Mouse (Mus musculus): Measurements from ENCODE around the gene Gtf2i. TPM values are rescaled to one million over a fixed set of nuclear protein-coding genes. Genes with fewer than 3 reads are reported as not detected.

The Gtf2i gene
- polyA plus RNA-seq, 1 experiment from 2014 or later: 230 TPM

GRCm38 (mm10) chr5:134282603-134283002 lies 32.0 kb downstream of the Gtf2i start:
- no peak for TF ChIP-seq CTCF (IDR thresholded peaks at IDR 0.05)
- ATAC-seq: no peak
- CTCF ChIA-PET: interaction anchor here (0.8 to 1.5 kb wide), 3 partner anchors 8 to 20 kb away, joined by 3 to 4 read pairs (median 3); no protein-coding TSS in a partner anchor

GRCm38 (mm10) chr5:134282076-134282475 lies 32.5 kb downstream of the Gtf2i start:
- in situ Hi-C loops (cut with MboI; ENCODE audit: low pct_unique_long_range_greater_than_20kb): no loop called here
- TF ChIP-seq CTCF (IDR thresholded peaks at IDR 0.05): no peak
- CTCF ChIA-PET: interaction anchor here (0.8 to 1.5 kb wide), 3 partner anchors 9 to 20 kb away, joined by 3 to 4 read pairs (median 3); no protein-coding TSS in a partner anchor
- POLR2A ChIA-PET: interaction anchor here (0.6 kb wide), 1 partner anchor 10 kb away, joined by 3 read pairs; no protein-coding TSS in a partner anchor
- no peak for DNase-seq (ENCODE audit: low read depth, low spot score)
- no peaks in the 10 kb centered on the region for H3K27me3 ChIP-seq
- ATAC-seq: no peak

More at GRCm38 (mm10) chr5:134282603-134283002, 32.0 kb downstream of the Gtf2i start:
- no peaks in the 10 kb centered on the region for H3K27me3 ChIP-seq
- in situ Hi-C loops (cut with MboI; ENCODE audit: low pct_unique_long_range_greater_than_20kb): no loop called here
- DNase-seq (ENCODE audit: low read depth, low spot score): no peak
- POLR2A ChIA-PET: interaction anchor here (0.6 kb wide), 2 partner anchors 9 to 30 kb away, joined by 3 read pairs; no protein-coding TSS in a partner anchor

DNA sequence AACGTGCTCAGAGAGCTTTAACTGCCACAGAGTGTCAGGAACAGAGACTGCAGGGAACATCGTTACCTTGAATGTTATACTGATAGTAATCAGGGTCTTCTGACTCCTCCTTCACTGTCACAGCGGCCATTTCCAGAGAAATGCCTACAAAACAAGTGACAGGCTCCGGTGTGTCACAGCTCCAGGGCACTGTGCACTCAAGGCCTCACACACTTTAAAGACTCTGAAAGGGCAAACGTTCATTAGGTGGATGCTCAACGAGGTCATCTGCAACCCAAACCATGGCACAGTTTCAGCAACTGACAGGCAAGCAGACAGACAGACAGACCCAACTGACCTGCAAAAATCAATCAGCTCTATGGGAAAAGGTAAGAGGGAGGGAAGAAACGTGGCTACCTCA lies 35.2 kb downstream of the Gtf2i start:
- in situ Hi-C loops (cut with MboI; ENCODE audit: low pct_unique_long_range_greater_than_20kb): no loop called here
- CTCF ChIA-PET: interaction anchor here (0.9 kb wide), 1 partner anchor 17 kb away, joined by 3 read pairs; no protein-coding TSS in a partner anchor
- POLR2A ChIA-PET: no interaction called here
- no peak for TF ChIP-seq CTCF (IDR thresholded peaks at IDR 0.05)
- DNase-seq (ENCODE audit: low read depth, low spot score) (no peak), ATAC-seq (no peak)
- H3K27me3 ChIP-seq: no peaks in the 10 kb centered on the region

- POLR2A ChIA-PET: interaction anchor here (0.7 kb wide), 1 partner anchor 25 kb away, joined by 3 read pairs; no protein-coding TSS in a partner anchor
- TF ChIP-seq CTCF (IDR thresholded peaks at IDR 0.05): no peak
- DNase-seq (ENCODE audit: low read depth, low spot score) (no peak), ATAC-seq (no peak)
- CTCF ChIA-PET: interaction anchor here (1.9 kb wide), 1 partner anchor 36 kb away, joined by 5 read pairs; no protein-coding TSS in a partner anchor
- no peaks in the 10 kb centered on the region for H3K27me3 ChIP-seq
- in situ Hi-C loops (cut with MboI; ENCODE audit: low pct_unique_long_range_greater_than_20kb): no loop called here
Observed at GRCm38 (mm10) chr5:134277109-134277508, 37.5 kb downstream of the Gtf2i start.

DNA sequence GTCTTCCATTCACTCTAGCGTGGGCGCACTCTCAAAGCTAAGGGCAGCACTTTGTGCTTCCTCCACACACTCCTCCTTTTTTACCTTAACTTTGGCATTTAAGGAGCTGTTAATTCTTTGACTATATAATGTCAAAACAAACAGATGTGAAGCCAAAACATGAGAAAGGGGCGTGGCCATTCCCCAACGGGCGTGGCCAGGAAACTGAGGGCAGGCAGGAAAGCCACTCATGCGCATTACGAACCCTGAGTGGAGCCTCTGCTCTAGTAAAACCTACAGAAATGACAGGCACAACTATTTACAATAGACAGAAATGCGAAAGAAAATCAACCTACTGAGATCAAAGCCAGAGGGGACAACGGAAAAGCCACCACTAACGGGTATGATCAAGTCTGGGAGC lies 39.0 kb downstream of the Gtf2i start:
- POLR2A ChIA-PET: no interaction called here
- in situ Hi-C loops (cut with MboI; ENCODE audit: low pct_unique_long_range_greater_than_20kb): no loop called here
- DNase-seq (ENCODE audit: low read depth, low spot score) (no peak), ATAC-seq (no peak)
- no peak for TF ChIP-seq CTCF (IDR thresholded peaks at IDR 0.05)
- CTCF ChIA-PET: interaction anchor here (0.8 to 1.2 kb wide), 3 partner anchors 13 to 23 kb away, joined by 3 read pairs; no protein-coding TSS in a partner anchor
- H3K27me3 ChIP-seq: no peaks in the 10 kb centered on the region

- ChIA-PET CTCF (interaction anchor here (0.8 to 1.2 kb wide), 3 partner anchors 12 to 23 kb away, joined by 3 read pairs; no protein-coding TSS in a partner anchor), POLR2A (no interaction called here)
- in situ Hi-C loops (cut with MboI; ENCODE audit: low pct_unique_long_range_greater_than_20kb): no loop called here
- DNase-seq (ENCODE audit: low read depth, low spot score) (no peak), ATAC-seq (no peak)
- TF ChIP-seq CTCF (IDR thresholded peaks at IDR 0.05): no peak
- H3K27me3 ChIP-seq: no peaks in the 10 kb centered on the region
Observed at GRCm38 (mm10) chr5:134275021-134275420, 39.5 kb downstream of the Gtf2i start.

DNA sequence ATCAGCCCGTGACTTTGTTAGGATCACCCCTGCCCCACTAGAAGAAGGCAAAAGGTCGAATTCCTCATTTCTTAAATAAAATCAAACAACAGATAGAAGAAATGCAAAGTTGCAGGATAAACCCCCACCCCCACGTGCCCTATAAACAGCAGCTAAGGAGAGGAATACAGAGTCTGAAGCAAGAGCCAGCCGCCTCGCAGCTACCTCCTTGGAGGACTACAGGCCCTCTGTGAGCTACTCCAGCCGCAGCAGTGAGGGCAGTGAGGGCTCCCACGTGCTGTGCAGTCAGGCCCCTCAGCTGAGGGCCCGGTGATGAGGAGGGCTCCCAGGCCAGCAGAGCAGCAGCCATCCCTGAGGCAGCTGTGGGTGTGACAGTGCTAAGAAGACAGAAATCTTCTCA lies 40.8 kb downstream of the Gtf2i start:
- DNase-seq (ENCODE audit: low read depth, low spot score): no peak
- ATAC-seq: no peak
- ChIA-PET CTCF (no interaction called here), POLR2A (no interaction called here)
- no peaks in the 10 kb centered on the region for H3K27me3 ChIP-seq
- in situ Hi-C loops (cut with MboI; ENCODE audit: low pct_unique_long_range_greater_than_20kb): no loop called here
- TF ChIP-seq CTCF (IDR thresholded peaks at IDR 0.05): no peak

GRCm38 (mm10) chr5:134272761-134273160 lies 41.8 kb downstream of the Gtf2i start:
- in situ Hi-C loops (cut with MboI; ENCODE audit: low pct_unique_long_range_greater_than_20kb): no loop called here
- DNase-seq (ENCODE audit: low read depth, low spot score) (no peak), ATAC-seq (no peak)
- H3K27me3 ChIP-seq: no peaks in the 10 kb centered on the region
- ChIA-PET POLR2A (no interaction called here), CTCF (no interaction called here)
- TF ChIP-seq CTCF (IDR thresholded peaks at IDR 0.05): no peak

DNA sequence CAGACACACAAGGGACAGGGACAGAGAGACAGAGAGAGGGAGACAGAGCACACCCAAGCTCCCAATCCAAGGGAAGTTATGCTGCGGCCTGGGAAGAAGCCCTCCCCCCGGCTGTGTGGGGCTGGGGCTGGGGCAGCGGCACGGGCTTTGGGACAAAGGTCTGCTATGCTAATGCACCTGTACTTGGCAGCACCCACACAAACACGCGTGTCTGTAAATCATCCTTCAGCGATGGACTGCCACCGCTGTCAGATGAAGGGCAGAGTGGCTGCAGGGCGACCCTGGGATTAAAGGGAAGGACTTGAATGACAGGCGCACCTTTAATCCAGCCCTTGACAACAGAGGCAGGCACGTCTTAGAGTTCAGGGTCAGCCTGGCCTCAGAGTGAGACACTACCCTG lies 43.1 kb downstream of the Gtf2i start:
- H3K27me3 ChIP-seq: no peaks in the 10 kb centered on the region
- in situ Hi-C loops (cut with MboI; ENCODE audit: low pct_unique_long_range_greater_than_20kb): no loop called here
- ATAC-seq (no peak), DNase-seq (ENCODE audit: low read depth, low spot score) (no peak)
- ChIA-PET POLR2A (interaction anchor here (1.2 kb wide), 1 partner anchor 14 kb away, joined by 3 read pairs; no protein-coding TSS in a partner anchor), CTCF (interaction anchor here (1.0 to 1.5 kb wide), 2 partner anchors 10 to 59 kb away, joined by 3 to 4 read pairs; no protein-coding TSS in a partner anchor)
- TF ChIP-seq CTCF (IDR thresholded peaks at IDR 0.05): no peak

DNA sequence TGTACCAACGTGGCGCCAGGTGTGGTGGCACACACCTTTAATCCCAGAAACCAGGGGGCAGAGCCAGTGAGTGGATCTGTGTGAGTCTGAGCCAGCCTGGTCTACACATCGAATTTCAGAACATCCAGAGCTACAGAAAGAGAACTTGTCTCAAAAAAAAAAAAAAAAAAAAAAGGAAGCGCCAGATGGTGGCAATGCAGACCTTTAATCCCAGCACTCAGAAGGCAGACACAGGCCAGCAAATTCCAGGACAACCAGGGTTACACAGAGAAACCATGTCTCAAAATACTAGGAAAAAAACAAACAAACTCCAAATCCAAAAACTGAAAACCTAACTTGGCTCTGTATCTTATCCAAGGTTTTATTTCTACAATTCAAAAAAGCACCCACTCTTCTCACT lies 44.0 kb downstream of the Gtf2i start:
- in situ Hi-C loops (cut with MboI; ENCODE audit: low pct_unique_long_range_greater_than_20kb): no loop called here

DNA sequence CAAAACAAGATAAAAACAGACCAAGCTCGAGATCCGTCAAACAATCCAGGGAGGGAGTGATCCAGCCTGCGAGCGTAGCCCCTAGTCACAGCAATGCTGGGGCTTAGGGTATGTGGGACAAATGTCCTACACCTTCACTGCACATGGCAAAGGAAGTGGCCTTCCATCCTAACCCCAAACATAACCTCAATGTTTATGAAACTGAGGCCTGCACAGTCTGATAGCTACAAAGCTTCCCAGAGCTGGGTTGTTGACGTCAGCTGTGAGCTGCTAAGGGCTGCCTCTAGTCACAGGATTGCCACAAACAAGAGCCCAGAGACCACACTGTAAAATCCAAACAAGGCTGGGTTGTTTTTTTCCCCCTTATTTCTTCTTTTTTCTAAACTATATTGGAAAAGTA lies 44.8 kb downstream of the Gtf2i start:
- POLR2A ChIA-PET: no interaction called here
- TF ChIP-seq CTCF (IDR thresholded peaks at IDR 0.05): no peak
- CTCF ChIA-PET: interaction anchor here (1.0 to 2.0 kb wide), 2 partner anchors 23 to 82 kb away, joined by 3 to 5 read pairs; no protein-coding TSS in a partner anchor
- H3K27me3 ChIP-seq: no peaks in the 10 kb centered on the region
- ATAC-seq (no peak), DNase-seq (ENCODE audit: low read depth, low spot score) (no peak)
- in situ Hi-C loops (cut with MboI; ENCODE audit: low pct_unique_long_range_greater_than_20kb): no loop called here

More for the DNA sequence above, 44.0 kb downstream of the Gtf2i start:
- DNase-seq (ENCODE audit: low read depth, low spot score) (no peak), ATAC-seq (no peak)
- H3K27me3 ChIP-seq: no peaks in the 10 kb centered on the region
- POLR2A ChIA-PET: interaction anchor here (1.2 kb wide), 1 partner anchor 13 kb away, joined by 3 read pairs; no protein-coding TSS in a partner anchor
- CTCF ChIA-PET: interaction anchor here (1.0 to 2.0 kb wide), 3 partner anchors 9 to 22 kb away, joined by 3 to 5 read pairs (median 4); no protein-coding TSS in a partner anchor
- no peak for TF ChIP-seq CTCF (IDR thresholded peaks at IDR 0.05)
